Mouse (Mus musculus) liver, adult 2 months (tissue): ENCODE measurements around the gene Nkapl.
"Not testable (repeated sequence)": the region's sequence is repeated elsewhere in the genome, so short reads cannot be mapped to it uniquely, and the experiment has no call there.

Experiments
- CTCF ChIP-seq: fragments of 200-500 bp; IDR thresholded peaks from 2 replicates; pipeline ENCODE4 v1.5.1; 2011; ENCODE audit warnings: low read depth, low read length, control low read depth
- POLR2A ChIP-seq: fragments of 200-500 bp; IDR thresholded peaks from 2 replicates; pipeline ENCODE4 v1.6.1; 2011; ENCODE audit warnings: low read length, control low read depth; ENCODE audit not compliant: insufficient read depth; ENCODE audit errors: extremely low read depth

GRCm38 (mm10) chr13:21478759-21479670 lies 10.7 kb upstream of the Nkapl start, which contains the start of the genes Zkscan4 and Gm10065:
- 0 out of 2 replicates have a peak, but pooled peaks have one; percentile 2 for TF ChIP-seq CTCF
- TF ChIP-seq POLR2A: not testable (repeated sequence)
